In the genomic region with DNA sequence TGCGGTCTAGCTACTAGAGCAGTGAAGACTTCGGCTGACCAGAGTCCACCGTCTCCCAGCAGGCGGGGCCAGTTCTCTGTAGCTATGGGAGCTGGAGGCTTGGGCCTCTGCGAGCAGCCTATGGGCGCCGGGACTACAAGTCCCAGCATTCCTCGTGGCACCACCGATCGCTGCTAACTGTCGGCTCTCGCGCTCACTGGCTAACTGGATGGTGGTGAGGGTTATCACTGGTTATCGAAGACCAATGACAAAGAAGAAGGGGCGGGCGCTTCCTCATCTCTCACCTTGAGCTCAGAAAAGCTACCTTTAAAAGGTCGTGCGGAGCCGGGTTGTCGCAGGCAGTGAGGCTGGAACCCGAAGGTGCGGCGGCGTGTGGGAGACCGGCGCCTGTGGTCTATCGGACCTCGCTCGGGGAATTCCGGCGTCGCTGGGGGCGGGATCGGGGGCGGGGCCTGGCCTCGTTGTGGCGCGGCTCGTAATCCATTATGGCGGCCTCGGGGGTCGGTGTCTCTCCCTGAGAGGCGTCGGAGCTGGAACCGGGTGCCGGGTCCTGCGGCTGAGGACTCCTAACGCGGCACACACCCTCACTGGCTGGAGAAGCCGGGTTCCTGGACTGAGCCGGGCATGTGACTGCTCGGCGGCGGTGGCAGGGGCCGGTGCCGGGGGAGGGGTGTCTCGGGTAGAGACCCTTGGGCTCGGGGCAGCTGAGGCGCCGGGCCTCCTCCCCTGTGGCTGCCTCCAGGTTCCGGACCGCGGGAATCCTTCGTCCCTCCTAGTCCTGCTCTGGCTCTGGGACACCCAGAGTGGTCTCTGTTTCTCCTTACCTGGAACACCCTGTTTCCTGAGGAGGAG, we compare ENCODE assay signal across 8 mouse cellular contexts. TPM values are rescaled to one million over a fixed set of nuclear protein-coding genes. Genes with fewer than 3 reads are reported as not detected.
DNase-seq lines count a peak whose midpoint lies in the region; ATAC-seq and TF ChIP-seq lines count a peak whose summit lies in the region.

A gene (plus strand): TSS at position 303 of the 852 bp plus-strand sequence.

- H3K36me3 ChIP-seq in heart, embryonic 12.5 days, result peaks cover 9% of the 10 kb centered on the region
- H3K36me3 ChIP-seq in kidney, postnatal 0 days (ENCODE audit: insufficient read depth, low read length), result no peaks in the 10 kb centered on the region
- H3K36me3 ChIP-seq in liver, embryonic 11.5 days (ENCODE audit: control insufficient read depth, insufficient read depth, low read length), result peaks cover 3% of the 10 kb centered on the region; the same call in 1 of the 2 replicates
- no peaks in the 10 kb centered on the region for H3K36me3 ChIP-seq in stomach, embryonic 14.5 days (ENCODE audit: control insufficient read depth, insufficient read depth, low read length)

- DNase-seq in CD4-positive helper T cell, adult 2 months (ENCODE audit: low read depth, low spot score), result peak; percentile 96
- peak; percentile 94 for DNase-seq in brain, embryonic 18.5 days (ENCODE audit: low read depth, low spot score)
- DNase-seq in kidney, postnatal 0 days (ENCODE audit: low spot score), result peak; percentile 99
- DNase-seq in liver, embryonic 11.5 days (ENCODE audit: low spot score), result peak; percentile 96
- peak; percentile 95 for DNase-seq in naive thymus-derived CD4-positive, alpha-beta T cell, adult 2 months (ENCODE audit: low read depth)

- H3K4me3 ChIP-seq in heart, embryonic 12.5 days, result peak within 1 kb of the TSS; percentile 88
- H3K4me3 ChIP-seq in kidney, postnatal 0 days (replicated peaks; ENCODE audit: low read depth, low read length), result peak within 1 kb of the TSS; percentile 97
- peak within 1 kb of the TSS; percentile 89 for H3K4me3 ChIP-seq in liver, embryonic 11.5 days (ENCODE audit: low read depth, low read length)
- H3K4me3 ChIP-seq in stomach, embryonic 14.5 days (ENCODE audit: low read depth, low read length), result peak within 1 kb of the TSS; percentile 91

- peak within 1 kb of the TSS; percentile 93 for H3K9ac ChIP-seq in heart, embryonic 12.5 days
- peak within 1 kb of the TSS; percentile 93 for H3K9ac ChIP-seq in kidney, postnatal 0 days (ENCODE audit: low read depth, low read length)
- peak within 1 kb of the TSS; percentile 88 for H3K9ac ChIP-seq in liver, embryonic 11.5 days (ENCODE audit: low read depth, low read length)
- H3K9ac ChIP-seq in stomach, embryonic 14.5 days (replicated peaks; ENCODE audit: low read depth, low read length), result peak within 1 kb of the TSS; percentile 82

- peak within 1 kb of the TSS; percentile 91 for H3K27ac ChIP-seq in heart, embryonic 12.5 days (ENCODE audit: poor library complexity, severe bottlenecking)
- peak within 1 kb of the TSS; percentile 90 for H3K27ac ChIP-seq in kidney, postnatal 0 days
- H3K27ac ChIP-seq in liver, embryonic 11.5 days (ENCODE audit: low read depth, low read length), result peak within 1 kb of the TSS; percentile 87
- H3K27ac ChIP-seq in stomach, embryonic 14.5 days (ENCODE audit: low read length), result peak within 1 kb of the TSS; percentile 90

- under 1% methylated on average over 64 of the region's 64 CpGs for WGBS in heart, embryonic 12.5 days
- WGBS in kidney, postnatal 0 days, result under 1% methylated on average over 64 of the region's 64 CpGs
- under 1% methylated on average over 64 of the region's 64 CpGs for WGBS in liver, embryonic 11.5 days
- WGBS in stomach, embryonic 14.5 days, result under 1% methylated on average over 62 of the region's 64 CpGs

- H3K4me1 ChIP-seq in heart, embryonic 12.5 days (replicated peaks), result peaks cover 23% of the 10 kb centered on the region
- peaks cover 6% of the 10 kb centered on the region; the same call in 1 of the 2 replicates for H3K4me1 ChIP-seq in kidney, postnatal 0 days (replicated peaks; ENCODE audit: insufficient read depth, low read length)
- peaks cover 6% of the 10 kb centered on the region for H3K4me1 ChIP-seq in liver, embryonic 11.5 days (replicated peaks; ENCODE audit: control insufficient read depth, insufficient read depth, low read length)
- H3K4me1 ChIP-seq in stomach, embryonic 14.5 days (ENCODE audit: control insufficient read depth, insufficient read depth, low read length), result peaks cover 8% of the 10 kb centered on the region; the same call in 1 of the 2 replicates

- H3K9me3 ChIP-seq in heart, embryonic 12.5 days (replicated peaks), result 0 out of 2 replicates have a peak, but pooled peaks cover 3% of the 10 kb centered on the region
- no peaks in the 10 kb centered on the region for H3K9me3 ChIP-seq in kidney, postnatal 0 days (replicated peaks; ENCODE audit: low read length)
- no peaks in the 10 kb centered on the region for H3K9me3 ChIP-seq in liver, embryonic 11.5 days (ENCODE audit: control insufficient read depth, low read length)
- no peaks in the 10 kb centered on the region for H3K9me3 ChIP-seq in stomach, embryonic 14.5 days (ENCODE audit: control insufficient read depth, low read depth, low read length)

- peak; percentile 98 for ATAC-seq in erythroid progenitor cell, adult 5-6 weeks (replicated peaks; ENCODE audit: low FRiP score, poor library complexity, severe bottlenecking)
- ATAC-seq in heart, embryonic 12.5 days (ENCODE audit: insufficient number of reproducible peaks, low FRiP score), result peak; percentile 99
- peak; percentile 99 for ATAC-seq in kidney, postnatal 0 days (replicated peaks; ENCODE audit: low FRiP score, low read depth)
- ATAC-seq in liver, embryonic 11.5 days (replicated peaks; ENCODE audit: low FRiP score), result peak; percentile 99
- ATAC-seq in stomach, embryonic 14.5 days (ENCODE audit: insufficient number of reproducible peaks, insufficient read depth, low FRiP score, low read depth), result peak; percentile 99

- H3K4me2 ChIP-seq in heart, embryonic 12.5 days, result peak within 1 kb of the TSS; percentile 95
- peak within 1 kb of the TSS; percentile 78 for H3K4me2 ChIP-seq in kidney, postnatal 0 days (ENCODE audit: low read length)
- peak within 1 kb of the TSS; percentile 95 for H3K4me2 ChIP-seq in liver, embryonic 11.5 days
- peak within 1 kb of the TSS; percentile 74 for H3K4me2 ChIP-seq in stomach, embryonic 14.5 days (replicated peaks; ENCODE audit: low read depth, low read length)

- no peaks in the 10 kb centered on the region for H3K27me3 ChIP-seq in heart, embryonic 12.5 days (replicated peaks)
- H3K27me3 ChIP-seq in kidney, postnatal 0 days (ENCODE audit: insufficient read depth, low read length), result no peaks in the 10 kb centered on the region
- H3K27me3 ChIP-seq in liver, embryonic 11.5 days (replicated peaks; ENCODE audit: control insufficient read depth, insufficient read depth, low read length), result no peaks in the 10 kb centered on the region
- H3K27me3 ChIP-seq in stomach, embryonic 14.5 days (ENCODE audit: control insufficient read depth, insufficient read depth, low read length), result no peaks in the 10 kb centered on the region

- TF ChIP-seq CTCF in kidney, postnatal 0 days (IDR thresholded peaks at IDR 0.05; ENCODE audit: low read depth), result peak; percentile 62

RNA-seq across cellular contexts. Expression of the gene that starts here (rescaled TPM):
- total RNA-seq in erythroid progenitor cell, adult 5-6 weeks (2015; ENCODE audit: low replicate concordance), result 10.1 and 26.8 TPM in 2 replicates
- 24.1 and 26.5 TPM in 2 replicates for total RNA-seq in erythroid progenitor cell, adult 5-6 weeks (2017; ENCODE audit: low replicate concordance)
- 41.2 and 41.8 TPM in 2 replicates for polyA plus RNA-seq in heart, embryonic 12.5 days (2016; fragmentation: Nextera tagmentation; extraction: Ambion mirVana)
- polyA plus RNA-seq in kidney, postnatal 0 days (2015; fragmentation: Nextera tagmentation; extraction: Ambion mirVana), result 24.1 and 26.5 TPM in 2 replicates
- 26.7 and 28.9 TPM in 2 replicates for polyA plus RNA-seq in liver, embryonic 11.5 days (2014; fragmentation: Nextera tagmentation; extraction: Ambion mirVana)
- 44.0 and 46.4 TPM in 2 replicates for polyA plus RNA-seq in stomach, embryonic 14.5 days (2014; fragmentation: Nextera tagmentation; extraction: Ambion mirVana)

Comparison
In these comparisons a context has a peak if more than half of its experiments do, and no peak if none do; other contexts are left out.
1. Peak in every context shown above with its lines: DNase-seq, ATAC-seq, H3K4me3 ChIP-seq and H3K27ac ChIP-seq.